Mouse (Mus musculus) gastrocnemius, postnatal 10 days (tissue): ENCODE data around the gene Scaper. TPM values are rescaled to one million over a fixed set of nuclear protein-coding genes. Genes with fewer than 3 reads are reported as not detected.

Source experiments
- DNase-seq: peaks from one replicate; pipeline ENCODE4 v3.0.0; 2021; ENCODE audit warnings: mixed read lengths
- total RNA-seq, 2 experiments: library from RNA; stranded (reverse); gene quantifications; 2 replicates each; pipeline ENCODE4 v1.2.3; 2021

Gene Scaper
- total RNA-seq, 2 experiments from 2014 or later = 9.5 to 11.1 TPM

DNA sequence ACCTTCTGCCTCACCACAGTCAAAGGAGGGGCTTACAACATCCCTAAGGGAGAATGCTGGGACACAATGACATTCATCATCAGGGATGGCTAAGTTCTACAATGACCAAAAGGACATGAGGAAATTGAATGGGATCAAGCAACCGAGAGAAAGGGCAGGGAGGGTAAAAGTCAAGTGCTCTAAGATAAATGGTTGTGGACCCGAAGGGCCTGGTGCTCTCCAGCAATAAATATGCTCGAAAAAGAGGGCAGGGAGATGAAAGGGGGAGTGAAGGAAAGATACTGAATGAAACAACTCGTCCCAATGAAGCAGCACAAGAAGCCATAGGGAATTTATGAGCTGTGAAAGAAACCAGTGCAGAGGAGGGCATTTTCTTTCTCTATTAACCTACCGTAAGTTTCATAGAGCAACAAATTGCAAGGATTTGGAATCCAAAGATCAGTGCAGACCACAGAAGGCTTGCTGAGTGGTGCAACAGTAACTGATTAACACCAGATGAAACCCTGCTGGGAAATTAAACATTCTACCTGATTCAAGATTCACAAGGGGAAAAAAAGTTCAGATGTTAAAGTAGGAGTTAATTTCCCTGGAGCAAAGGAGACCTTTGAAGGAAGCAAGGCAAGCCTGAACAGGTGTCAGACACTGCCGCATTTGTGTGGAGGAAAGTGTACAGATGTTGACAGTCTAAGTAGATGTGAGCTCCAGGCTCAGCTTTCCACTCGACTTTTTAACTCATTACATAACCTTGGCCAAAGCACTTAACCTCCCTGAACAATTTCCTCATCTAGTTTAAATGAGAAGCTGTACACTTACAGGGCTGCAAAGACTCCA, 329.0 kb downstream of the Scaper start:
- no peak for DNase-seq

- no peak for DNase-seq
Measured at GRCm38 (mm10) chr9:55598594-55598993, 339.3 kb downstream of the Scaper start.

GRCm38 (mm10) chr9:55586141-55586540, 351.8 kb downstream of the Scaper start:
- DNase-seq = no peak

DNA sequence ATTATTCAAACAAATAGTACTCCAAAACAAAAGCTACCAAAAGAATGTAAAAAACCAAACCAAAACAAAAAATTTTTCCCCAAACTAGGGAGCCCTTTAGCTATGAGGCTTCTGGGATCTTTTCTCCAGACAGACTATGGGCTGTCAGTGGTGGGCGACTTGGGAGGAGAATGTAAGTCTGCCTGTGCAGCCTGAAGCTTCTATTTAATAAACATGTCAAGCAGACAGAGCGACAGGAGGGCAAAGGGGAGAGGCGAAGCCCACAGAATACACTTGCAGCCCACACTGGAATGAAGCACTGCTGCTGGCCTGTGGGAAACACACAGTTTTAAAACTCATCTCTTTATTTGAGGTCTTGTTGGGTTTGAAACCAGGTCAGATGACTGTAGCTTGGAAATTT, 356.5 kb downstream of the Scaper start:
- DNase-seq = no peak

DNA sequence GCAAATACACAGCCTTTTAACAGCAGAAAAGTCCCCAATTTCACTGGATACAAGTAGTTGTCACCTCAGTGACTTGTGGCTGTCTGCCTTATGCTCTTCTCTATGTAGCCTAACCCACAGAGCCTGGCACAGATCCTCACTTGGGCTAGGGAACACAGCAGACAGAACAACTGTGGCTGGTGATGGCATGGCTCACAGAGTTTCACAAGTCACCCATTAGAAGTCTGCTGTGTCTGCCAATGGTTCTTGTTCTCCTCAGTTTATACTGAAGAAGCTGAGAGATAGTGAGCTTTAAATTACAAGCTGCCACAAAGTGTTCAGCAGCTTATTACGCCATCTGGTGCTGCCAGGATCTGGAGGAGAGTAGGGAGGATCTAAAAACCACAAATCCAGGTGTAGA, 361.3 kb downstream of the Scaper start:
- no peak for DNase-seq

GRCm38 (mm10) chr9:55571071-55571470, 366.8 kb downstream of the Scaper start:
- no peak for DNase-seq

GRCm38 (mm10) chr9:55568466-55569159, 369.3 kb downstream of the Scaper start:
- DNase-seq = no peak

DNA sequence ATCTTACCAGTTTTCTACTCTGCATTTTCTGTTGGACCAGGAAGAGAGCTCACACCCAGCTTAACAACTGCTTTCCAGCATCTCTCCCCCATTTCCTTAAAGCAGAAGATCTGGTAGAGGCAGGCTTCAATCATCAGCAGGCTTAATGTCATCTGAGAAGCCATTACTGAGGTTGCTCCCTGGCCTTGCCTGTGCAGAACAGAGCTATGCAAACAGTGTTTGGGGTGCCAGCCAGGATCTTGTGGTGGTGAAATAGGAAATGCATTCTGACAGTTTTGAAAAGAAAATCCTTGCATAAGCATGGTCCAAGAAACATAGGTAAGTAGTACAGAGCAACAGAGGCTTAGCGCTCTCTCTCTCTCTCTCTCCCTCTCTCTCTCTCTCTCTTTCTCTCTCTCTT, 377.0 kb downstream of the Scaper start:
- DNase-seq = no peak

GRCm38 (mm10) chr9:55554986-55555385, 382.9 kb downstream of the Scaper start:
- no peak for DNase-seq

DNA sequence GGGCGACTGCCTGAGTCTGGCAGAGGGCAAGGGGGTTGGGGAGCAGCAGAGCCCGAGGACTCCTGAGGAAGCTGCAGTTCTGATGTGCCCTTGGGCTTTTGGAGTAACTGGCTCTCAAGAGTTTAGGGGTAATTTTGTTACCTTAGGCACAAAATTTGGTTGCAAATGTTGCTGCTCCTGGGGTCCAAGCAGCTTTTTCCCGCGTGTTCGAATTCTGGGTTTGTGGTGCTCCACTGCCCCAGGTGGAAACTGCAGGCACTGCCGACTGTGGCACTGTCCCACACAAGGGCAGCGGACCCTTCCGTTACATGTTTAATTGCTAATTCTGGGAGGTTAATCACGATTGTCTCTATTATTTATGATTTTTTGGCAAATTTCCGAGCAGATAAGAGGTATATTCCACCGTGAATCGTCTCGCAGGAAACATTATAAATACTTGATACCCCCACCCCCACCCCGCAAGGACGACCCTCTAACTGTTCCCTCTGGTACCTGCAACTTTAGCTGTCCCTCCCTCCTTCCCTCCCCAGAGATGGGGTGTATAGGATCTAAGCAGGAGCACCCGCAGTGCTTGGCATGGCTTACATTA, 388.5 kb downstream of the Scaper start:
- no peak for DNase-seq

GRCm38 (mm10) chr9:55548871-55549270, 389.0 kb downstream of the Scaper start:
- DNase-seq = no peak

DNA sequence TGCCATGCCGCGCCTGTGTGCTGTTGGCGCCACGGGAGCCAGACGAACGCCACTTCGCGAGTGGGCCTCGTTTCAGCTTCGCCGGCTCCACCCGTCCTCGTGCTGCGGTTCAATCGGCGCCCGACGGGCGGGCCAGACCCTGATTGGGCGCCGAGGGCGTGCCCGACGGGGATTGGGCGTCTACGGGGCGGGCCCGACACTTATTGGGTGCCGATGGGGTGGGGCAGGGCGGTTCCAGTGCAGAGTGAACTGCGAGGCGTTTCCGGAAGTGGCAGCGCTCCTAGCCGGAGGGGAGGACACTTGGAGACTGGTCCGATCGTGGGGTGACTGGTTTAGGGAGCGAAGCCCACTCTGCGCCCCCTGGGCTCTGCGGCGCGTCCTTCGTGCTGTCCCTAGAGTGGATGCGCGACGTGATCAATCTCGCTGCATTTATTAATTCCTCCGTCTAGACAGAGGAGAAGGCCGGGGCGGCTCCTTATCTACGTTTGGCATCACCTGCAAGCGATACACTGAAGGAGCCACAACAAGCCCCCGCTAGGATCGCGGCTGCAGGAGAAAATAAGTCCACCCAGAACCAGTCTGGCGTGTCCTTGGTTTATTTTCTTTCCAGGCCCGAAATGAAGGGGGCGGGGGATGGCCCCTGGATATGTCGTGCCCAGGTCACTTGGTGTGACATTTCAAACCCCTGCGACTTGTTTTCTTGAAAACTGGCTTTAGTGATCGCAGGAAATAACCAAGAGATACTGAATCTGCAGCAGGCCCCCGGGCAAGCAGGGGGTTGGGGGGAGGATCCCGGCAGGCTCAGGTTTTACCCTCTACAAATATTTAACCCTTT, 391.5 kb downstream of the Scaper start:
- DNase-seq = peak; percentile 43

DNA sequence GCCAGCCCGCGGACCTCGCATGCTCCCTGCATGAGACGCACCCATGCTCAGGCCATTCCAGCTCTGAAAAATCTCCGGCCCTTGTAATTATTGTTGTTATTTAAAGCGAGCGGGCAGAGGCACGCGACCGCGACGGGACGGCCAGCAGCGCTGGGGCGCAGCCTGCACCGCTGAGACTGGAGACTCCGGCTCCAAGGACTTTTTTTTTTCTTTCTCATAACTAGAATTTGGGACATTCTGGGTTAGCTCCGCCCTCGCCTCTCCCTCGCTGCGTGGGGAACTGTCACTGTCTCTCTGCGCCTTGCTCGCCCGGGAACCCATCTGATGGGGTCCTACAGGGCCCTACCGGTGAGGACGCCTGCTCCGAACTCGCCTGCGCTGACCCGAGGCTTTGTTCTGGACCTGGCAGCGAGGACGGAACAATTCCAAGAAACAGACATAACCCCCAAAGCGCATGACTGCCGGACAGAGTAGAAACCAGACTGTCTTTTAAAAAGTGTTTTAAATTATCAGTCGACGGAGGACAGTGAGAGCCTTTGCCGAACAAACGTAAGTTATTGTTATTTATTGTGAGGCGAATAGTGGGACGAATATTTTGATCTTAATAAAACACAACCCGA, 392.3 kb downstream of the Scaper start:
- peak; percentile 14 for DNase-seq

- DNase-seq = peak; percentile 36
Measured at GRCm38 (mm10) chr9:55544861-55545555, 392.9 kb downstream of the Scaper start.

- DNase-seq = peak; percentile 36
Measured at GRCm38 (mm10) chr9:55543703-55544401, 394.1 kb downstream of the Scaper start.

DNA sequence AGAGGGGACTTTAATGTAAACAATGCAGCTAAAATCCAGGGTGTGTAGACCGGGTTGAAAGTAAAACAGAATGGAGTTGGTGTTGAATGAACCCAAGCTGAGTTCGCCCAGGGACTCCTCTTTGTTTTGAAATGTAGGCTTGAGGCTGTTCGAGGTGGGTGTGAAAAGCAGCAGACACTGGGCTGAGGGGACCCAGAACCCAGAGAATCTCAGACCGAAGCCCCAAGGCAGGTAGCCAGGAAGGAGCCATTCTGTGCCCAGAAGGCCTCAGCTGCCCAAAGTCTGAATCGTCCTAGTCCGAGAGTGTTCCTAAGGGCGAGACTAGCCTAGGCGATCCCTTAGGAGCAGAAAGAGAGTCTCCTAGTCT, 394.6 kb downstream of the Scaper start:
- no peak for DNase-seq

GRCm38 (mm10) chr9:55542366-55543325, 395.3 kb downstream of the Scaper start:
- DNase-seq = peak; percentile 27

DNA sequence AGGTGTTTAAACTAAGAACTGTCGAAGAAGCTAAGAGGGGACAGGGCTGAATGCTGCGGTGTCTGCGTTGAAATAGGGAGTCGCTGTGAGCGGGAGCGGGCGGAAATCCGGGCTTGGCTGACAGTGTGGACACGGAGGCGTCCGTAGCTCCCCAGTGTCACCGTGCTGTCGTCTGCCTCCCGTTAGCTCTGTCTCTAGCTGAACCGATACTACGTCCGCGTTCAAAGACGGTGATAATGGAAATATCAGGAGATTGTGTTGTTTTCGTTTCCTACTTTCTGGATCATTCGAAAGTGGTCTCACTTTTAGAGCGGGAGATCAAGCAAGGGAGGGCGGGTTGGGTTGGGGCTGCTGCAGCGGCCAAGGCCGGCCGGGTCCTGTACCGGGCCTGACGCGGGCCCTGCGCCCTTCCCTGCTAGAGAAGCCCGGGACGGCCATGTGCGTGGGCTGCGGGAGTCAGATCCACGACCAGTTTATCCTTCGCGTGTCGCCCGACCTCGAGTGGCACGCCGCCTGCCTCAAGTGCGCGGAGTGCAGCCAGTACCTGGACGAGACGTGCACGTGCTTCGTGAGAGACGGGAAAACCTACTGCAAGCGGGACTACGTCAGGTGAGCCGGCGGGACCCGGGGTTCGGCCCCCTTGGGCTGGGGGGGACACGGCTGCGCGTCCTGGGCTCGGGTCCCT, 396.1 kb downstream of the Scaper start:
- peak; percentile 32 for DNase-seq

GRCm38 (mm10) chr9:55540888-55541287, 397.0 kb downstream of the Scaper start:
- peak; percentile 48 for DNase-seq
